Mouse (Mus musculus) hindbrain, embryonic 14.5 days (tissue): ENCODE measurements around the gene 1110002E22Rik. TPM values are rescaled to one million over a fixed set of nuclear protein-coding genes. Genes with fewer than 3 reads are reported as not detected.

Source experiments
- ATAC-seq: fragments of 200-750 bp; cut with Nextera tagmentation; 2 replicates; pipeline ENCODE4 v1.8.0; 2017; ENCODE audit warnings: moderate number of reproducible peaks, mild to moderate bottlenecking, moderate TSS enrichment, moderate library complexity; ENCODE audit not compliant: low FRiP score
- DNase-seq: peaks from one replicate; pipeline ENCODE4 v3.0.0-alpha.2; 2015; ENCODE audit warnings: low spot score
- H3K27ac ChIP-seq: fragments of 300-500 bp; sonication (generic); 2 replicates; pipeline ENCODE4 v1.5.1; 2014; ENCODE audit warnings: mild to moderate bottlenecking, moderate library complexity
- H3K27me3 ChIP-seq: fragments of 300-500 bp; sonication (generic); 2 replicates; pipeline ENCODE4 v1.6.1; 2014; ENCODE audit warnings: mild to moderate bottlenecking, low read length, mixed read lengths; ENCODE audit not compliant: control insufficient read depth, insufficient read depth
- H3K36me3 ChIP-seq: fragments of 300-500 bp; sonication (generic); replicated peaks from 2 replicates; pipeline ENCODE4 v1.6.1; 2014; ENCODE audit not compliant: control insufficient read depth, insufficient read depth
- H3K4me1 ChIP-seq: fragments of 300-500 bp; sonication (generic); replicated peaks from 2 replicates; pipeline ENCODE4 v1.6.1; 2014; ENCODE audit warnings: antibody characterized with exemption, low read length, mixed read lengths; ENCODE audit not compliant: control insufficient read depth, insufficient read depth
- H3K4me2 ChIP-seq: fragments of 300-500 bp; sonication (generic); replicated peaks from 2 replicates; pipeline ENCODE4 v1.6.1; 2014; ENCODE audit warnings: mild to moderate bottlenecking, moderate library complexity
- H3K4me3 ChIP-seq: fragments of 300-500 bp; sonication (generic); replicated peaks from 2 replicates; pipeline ENCODE4 v1.5.1; 2014; ENCODE audit warnings: mild to moderate bottlenecking, low read length
- H3K9ac ChIP-seq: fragments of 300-500 bp; sonication (generic); 2 replicates; pipeline ENCODE4 v1.6.1; 2014
- H3K9me3 ChIP-seq: fragments of 300-500 bp; sonication (generic); 2 replicates; pipeline ENCODE4 v1.6.1; 2016; ENCODE audit warnings: low read length; ENCODE audit not compliant: control insufficient read depth
- WGBS: fragments of 180-500 bp; shearing (Covaris S2); extraction: QIAGEN DNeasy Blood & Tissue Kit; methylation state at CpG from one replicate; pipeline ENCODE4 v1.1.7; 2014; 5-methylcytosine and 5-hydroxymethylcytosine counted together
- polyA plus RNA-seq: library from polyadenylated mRNA; unstranded; fragments of >200 nt; fragmentation: Nextera tagmentation; extraction: Ambion mirVana; gene quantifications from 2 replicates; pipeline ENCODE4 v1.2.1, GENCODE M21; 2014

Gene 1110002E22Rik
- polyA plus RNA-seq, 1 experiment from 2014 or later, result 0.07 TPM

GRCm38 (mm10) chr3:138061205-138061911 lies 3.5 kb upstream of the 1110002E22Rik start:
- H3K4me1 ChIP-seq, result peaks cover 13% of the 10 kb centered on the region
- H3K27me3 ChIP-seq, result no peaks in the 10 kb centered on the region
- H3K4me2 ChIP-seq, result no peak overlapping the region
- ATAC-seq (no peak), DNase-seq (no peak)
- H3K4me3 ChIP-seq, result no peak overlapping the region
- no peak overlapping the region for H3K27ac ChIP-seq
- no peaks in the 10 kb centered on the region for H3K9me3 ChIP-seq
- 89% methylated on average over 9 of the region's 9 CpGs for WGBS
- H3K36me3 ChIP-seq, result no peaks in the 10 kb centered on the region
- H3K9ac ChIP-seq, result no peak overlapping the region

DNA sequence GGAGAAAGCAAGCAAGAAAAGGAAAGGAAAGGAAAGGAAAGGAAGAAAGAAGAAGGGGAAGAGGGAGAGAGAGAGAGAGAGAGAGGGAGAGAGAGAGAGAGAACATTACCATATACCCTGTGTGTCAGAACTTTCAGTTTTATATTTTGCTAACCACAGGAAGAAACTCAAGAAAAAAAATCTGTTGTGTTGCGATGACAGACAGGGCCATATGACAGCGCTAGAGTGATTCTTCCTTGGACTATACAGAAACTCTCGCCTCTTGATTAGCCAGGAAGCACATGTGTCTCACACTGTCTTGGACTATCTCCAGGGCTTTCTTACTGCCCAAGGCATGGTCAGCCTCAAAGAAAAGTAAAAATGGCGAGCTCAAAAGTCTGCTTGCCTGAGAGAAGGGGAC lies 2.2 kb upstream of the 1110002E22Rik start:
- Histone ChIP-seq H3K36me3 (no peaks in the 10 kb centered on the region), H3K4me1 (peaks cover 18% of the 10 kb centered on the region), H3K9ac (no peak overlapping the region), H3K4me3 (no peak overlapping the region), H3K4me2 (no peak overlapping the region), H3K9me3 (no peaks in the 10 kb centered on the region), H3K27me3 (no peaks in the 10 kb centered on the region), H3K27ac (no peak overlapping the region)
- WGBS, result 87% methylated on average over 4 of the region's 4 CpGs
- DNase-seq, result no peak
- ATAC-seq, result no peak

GRCm38 (mm10) chr3:138063731-138064329 lies 1.0 kb upstream of the 1110002E22Rik start:
- 58% methylated on average over 14 of the region's 14 CpGs for WGBS
- DNase-seq (peak; percentile 46), ATAC-seq (no peak)
- H3K4me1 ChIP-seq, result peaks cover 18% of the 10 kb centered on the region
- no peak overlapping the region for H3K4me2 ChIP-seq
- H3K9ac ChIP-seq, result no peak overlapping the region
- no peaks in the 10 kb centered on the region for H3K36me3 ChIP-seq
- no peaks in the 10 kb centered on the region for H3K27me3 ChIP-seq
- no peaks in the 10 kb centered on the region for H3K9me3 ChIP-seq
- H3K4me3 ChIP-seq, result no peak overlapping the region
- no peak overlapping the region for H3K27ac ChIP-seq

- Histone ChIP-seq H3K27me3 (no peaks in the 10 kb centered on the region), H3K36me3 (no peaks in the 10 kb centered on the region), H3K27ac (no peak overlapping the region), H3K9ac (no peak overlapping the region), H3K4me1 (peaks cover 18% of the 10 kb centered on the region), H3K9me3 (no peaks in the 10 kb centered on the region), H3K4me2 (peak overlapping the region; percentile 33), H3K4me3 (no peak overlapping the region)
- no peak for DNase-seq
- no peak for ATAC-seq
- WGBS, result 61% methylated on average over 16 of the region's 16 CpGs
Observed at GRCm38 (mm10) chr3:138065930-138066329, 1.1 kb downstream of the 1110002E22Rik start.

DNA sequence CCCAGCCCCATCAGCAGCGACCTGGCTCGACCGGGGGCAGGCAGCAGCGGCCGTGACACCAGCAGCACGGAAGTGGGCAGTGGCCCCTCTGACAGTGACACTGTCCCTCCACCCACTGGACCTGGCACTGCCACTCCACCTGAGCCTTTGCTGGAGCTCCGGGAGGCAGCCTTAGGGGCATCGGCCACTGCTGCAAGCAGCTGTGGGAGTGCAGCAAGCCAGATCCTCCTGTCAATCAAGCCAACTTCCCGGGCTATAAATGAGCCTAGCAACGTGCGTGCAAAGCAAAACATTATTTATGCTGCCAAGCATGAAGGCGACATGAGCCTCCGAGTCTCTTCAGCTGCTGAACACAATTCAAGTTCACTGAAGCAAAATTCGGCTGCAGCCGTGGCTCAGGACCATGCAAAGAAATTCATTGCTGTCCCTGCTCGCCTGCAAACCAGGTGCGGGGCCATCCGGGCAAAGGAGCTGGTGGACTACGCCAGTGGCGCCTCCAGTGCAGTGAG lies 1.6 kb downstream of the 1110002E22Rik start:
- peak; percentile 61; the same call in 1 of the 2 replicates for ATAC-seq
- H3K27ac ChIP-seq, result no peak overlapping the region
- H3K36me3 ChIP-seq, result no peaks in the 10 kb centered on the region
- DNase-seq, result peak; percentile 36
- no peak overlapping the region; the same call in 1 of the 2 replicates for H3K9ac ChIP-seq
- H3K9me3 ChIP-seq, result no peaks in the 10 kb centered on the region
- H3K4me2 ChIP-seq, result peak overlapping the region; percentile 33
- H3K4me3 ChIP-seq, result no peak overlapping the region
- no peaks in the 10 kb centered on the region for H3K27me3 ChIP-seq
- H3K4me1 ChIP-seq, result peaks cover 18% of the 10 kb centered on the region
- 47% methylated on average over 20 of the region's 20 CpGs for WGBS

GRCm38 (mm10) chr3:138067288-138067687 lies 2.4 kb downstream of the 1110002E22Rik start, which contains the start of gene Gm5105:
Gene Gm5105 (minus strand): TSS chr3:138067388.
- Histone ChIP-seq H3K4me1 (peaks cover 18% of the 10 kb centered on the region), H3K4me3 (no peak within 1 kb of the TSS), H3K4me2 (peak within 1 kb of the TSS; percentile 33), H3K9ac (no peak within 1 kb of the TSS; the same call in 1 of the 2 replicates), H3K27ac (no peak within 1 kb of the TSS), H3K27me3 (no peaks in the 10 kb centered on the region), H3K9me3 (no peaks in the 10 kb centered on the region), H3K36me3 (no peaks in the 10 kb centered on the region)
- 95% methylated on average over 12 of the region's 12 CpGs for WGBS
- no peak for DNase-seq
- ATAC-seq, result no peak

GRCm38 (mm10) chr3:138068103-138068502 lies 3.3 kb downstream of the 1110002E22Rik start:
- ATAC-seq, result no peak
- no peaks in the 10 kb centered on the region for H3K27me3 ChIP-seq
- H3K4me3 ChIP-seq, result no peak overlapping the region
- H3K4me1 ChIP-seq, result peaks cover 18% of the 10 kb centered on the region
- 97% methylated on average over 12 of the region's 12 CpGs for WGBS
- no peak overlapping the region for H3K27ac ChIP-seq
- no peaks in the 10 kb centered on the region for H3K36me3 ChIP-seq
- H3K9ac ChIP-seq, result no peak overlapping the region
- H3K9me3 ChIP-seq, result no peaks in the 10 kb centered on the region
- no peak for DNase-seq
- H3K4me2 ChIP-seq, result no peak overlapping the region

GRCm38 (mm10) chr3:138069756-138070511 lies 5.1 kb downstream of the 1110002E22Rik start:
- WGBS, result 63% methylated on average over 18 of the region's 18 CpGs
- H3K27me3 ChIP-seq, result no peaks in the 10 kb centered on the region
- H3K9ac ChIP-seq, result no peak overlapping the region
- H3K4me2 ChIP-seq, result no peak overlapping the region
- H3K27ac ChIP-seq, result no peak overlapping the region
- DNase-seq (no peak), ATAC-seq (no peak)
- no peak overlapping the region for H3K4me3 ChIP-seq
- H3K9me3 ChIP-seq, result no peaks in the 10 kb centered on the region
- peaks cover 18% of the 10 kb centered on the region for H3K4me1 ChIP-seq
- H3K36me3 ChIP-seq, result no peaks in the 10 kb centered on the region

- H3K27me3 ChIP-seq, result no peaks in the 10 kb centered on the region
- 6% methylated on average over 1 of the region's 1 CpGs for WGBS
Observed at GRCm38 (mm10) chr3:138071004-138071403, 6.2 kb downstream of the 1110002E22Rik start.

More at GRCm38 (mm10) chr3:138071004-138071403, 6.2 kb downstream of the 1110002E22Rik start:
- DNase-seq, result no peak
- Histone ChIP-seq H3K4me2 (no peak overlapping the region), H3K4me3 (no peak overlapping the region), H3K36me3 (no peaks in the 10 kb centered on the region), H3K4me1 (peaks cover 11% of the 10 kb centered on the region), H3K9ac (no peak overlapping the region), H3K27ac (no peak overlapping the region), H3K9me3 (no peaks in the 10 kb centered on the region)
- ATAC-seq, result no peak
